Mouse (Mus musculus) ES-E14 (cell line): ENCODE measurements around the gene BC004004.

Experiments used
- CHD2 ChIP-seq: IDR thresholded peaks from 2 replicates; pipeline ENCODE4 v1.6.1; 2014; ENCODE audit warnings: mild to moderate bottlenecking, low read depth, low read length, inconsistent platforms
- HCFC1 ChIP-seq: IDR thresholded peaks from 2 replicates; pipeline ENCODE4 v1.6.1; 2012; ENCODE audit warnings: low read length, inconsistent platforms, borderline replicate concordance; ENCODE audit not compliant: insufficient read depth
- MAFK ChIP-seq: IDR thresholded peaks from 2 replicates; pipeline ENCODE4 v1.6.1; 2014; ENCODE audit warnings: mild to moderate bottlenecking, low read depth, low read length, inconsistent platforms; ENCODE audit not compliant: insufficient read depth
- ZC3H11A ChIP-seq: IDR thresholded peaks from 2 replicates; pipeline ENCODE4 v1.6.1; 2012; ENCODE audit warnings: low read depth, mild to moderate bottlenecking, inconsistent platforms, low read length, borderline replicate concordance
- ZNF384 ChIP-seq: IDR thresholded peaks from 2 replicates; pipeline ENCODE4 v1.6.1; 2012; ENCODE audit warnings: low read depth, low read length, inconsistent platforms

DNA sequence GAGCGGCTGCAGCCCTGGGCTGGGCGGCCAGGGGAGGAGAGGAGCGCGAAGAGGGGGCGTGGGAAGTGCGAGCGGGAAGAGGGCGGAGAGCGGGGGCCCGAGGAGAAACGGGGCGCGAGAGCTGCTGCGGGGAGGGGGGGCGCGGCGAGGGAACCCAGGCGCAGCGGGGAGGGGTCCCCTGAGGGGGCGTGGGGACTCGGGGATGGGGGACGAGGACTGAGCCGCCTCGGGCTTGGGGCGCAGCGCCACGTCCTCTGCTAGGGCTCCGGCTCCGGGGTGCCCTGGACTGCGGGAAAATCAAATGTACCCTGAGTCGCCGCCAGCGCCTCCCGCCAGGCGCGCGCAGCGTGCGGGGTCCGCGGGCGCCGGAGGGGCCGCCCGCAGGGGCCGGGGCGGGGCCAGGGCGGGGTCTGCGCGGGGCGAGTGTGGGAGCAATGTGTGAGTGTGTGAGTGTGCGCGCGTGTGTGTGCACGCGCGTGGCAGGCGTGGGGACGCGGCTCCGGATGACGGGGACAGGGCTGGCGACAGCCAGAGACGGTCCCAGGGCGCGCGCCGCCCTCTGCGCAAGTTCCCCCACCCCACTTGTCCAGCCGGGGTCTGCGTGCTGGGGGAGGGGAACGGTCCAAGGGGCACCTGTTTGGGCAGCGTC lies 30.7 kb upstream of the BC004004 start, which contains the start of gene Cpne5:
- TF ChIP-seq HCFC1, result no peak
- TF ChIP-seq ZNF384, result no peak
- TF ChIP-seq ZC3H11A, result no peak
- no peak for TF ChIP-seq CHD2
- no peak for TF ChIP-seq MAFK
